Mouse (Mus musculus): ENCODE results near the gene Kansl1. TPM values are rescaled to one million over a fixed set of nuclear protein-coding genes. Genes with fewer than 3 reads are reported as not detected.

The Kansl1 gene
- polyA plus RNA-seq (2014; fragmentation: Nextera tagmentation; extraction: Ambion mirVana), result 20.3 and 29.9 TPM in 2 replicates

DNA sequence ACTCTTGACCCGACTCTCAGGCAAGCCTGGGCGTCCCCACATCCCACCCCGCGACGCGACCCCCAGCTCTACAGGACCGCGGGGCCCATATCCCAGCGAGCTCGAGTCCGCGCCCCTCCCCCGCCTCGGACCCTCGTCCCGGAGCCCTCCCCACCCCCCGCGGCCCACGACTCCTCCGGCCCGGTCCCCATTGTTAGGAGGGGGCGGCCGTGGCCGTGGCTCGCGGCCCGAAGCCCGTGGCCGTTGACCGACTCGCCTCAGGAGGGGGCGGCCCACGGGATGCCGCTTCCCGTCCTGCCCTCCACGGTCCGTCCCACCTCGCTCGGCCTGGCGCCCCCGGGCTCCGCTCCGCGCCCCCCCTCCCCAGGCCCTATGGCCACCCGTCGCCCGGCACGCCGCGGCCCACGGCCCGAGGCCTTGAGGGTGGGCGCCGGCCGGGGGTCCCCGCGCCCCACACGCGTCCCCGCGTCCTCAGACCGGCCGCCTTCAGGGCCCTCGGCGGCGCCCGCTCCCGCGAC is at the start of gene Kansl1:
Gene Kansl1, minus strand, starts transcription at position 111 of the 518 bp plus-strand sequence.
- Histone ChIP-seq H3K27me3 (ENCODE audit: control insufficient read depth, insufficient read depth, low read length) (no peaks in the 10 kb centered on the region), H3K4me2 (replicated peaks; ENCODE audit: low read depth, low read length) (peak within 1 kb of the TSS; percentile 67), H3K27ac (ENCODE audit: low read depth, low read length) (peak within 1 kb of the TSS; percentile 47; the same call in 1 of the 2 replicates), H3K4me3 (ENCODE audit: low read length) (peak within 1 kb of the TSS; percentile 97), H3K9ac (ENCODE audit: low read depth, low read length) (peak within 1 kb of the TSS; percentile 97), H3K9me3 (ENCODE audit: control insufficient read depth, low read length) (no peaks in the 10 kb centered on the region), H3K4me1 (ENCODE audit: control insufficient read depth, insufficient read depth, low read length) (no peaks in the 10 kb centered on the region), H3K36me3 (ENCODE audit: control insufficient read depth, insufficient read depth, low read length) (peaks cover 9% of the 10 kb centered on the region; the same call in 1 of the 2 replicates)
- WGBS, result under 1% methylated on average over 56 of the region's 69 CpGs
- peak; percentile 78 for ATAC-seq (ENCODE audit: low FRiP score, low TSS enrichment)

DNA sequence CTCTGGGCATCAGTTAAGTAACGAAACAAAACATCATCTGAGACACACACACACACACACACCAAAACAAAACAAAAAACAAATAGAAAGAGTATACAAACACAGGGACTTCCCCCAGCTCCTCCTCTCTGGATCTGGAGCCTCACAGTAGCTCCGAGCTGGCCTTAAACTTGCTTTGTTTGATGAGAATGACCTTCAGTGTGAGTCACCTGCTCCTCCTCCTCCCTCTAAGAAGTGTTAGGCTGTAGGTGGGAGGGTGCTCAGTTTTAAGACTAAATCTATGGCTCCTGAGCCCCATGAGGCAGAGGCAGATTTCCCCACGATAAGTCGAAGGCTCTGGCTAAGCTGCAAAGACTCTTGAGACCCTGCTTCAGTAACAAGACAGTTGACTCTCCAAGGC is 43.8 kb upstream of the Kansl1 start:
- H3K27ac ChIP-seq (ENCODE audit: low read depth, low read length), result no peak overlapping the region
- no peaks in the 10 kb centered on the region for H3K9me3 ChIP-seq (ENCODE audit: control insufficient read depth, low read length)
- WGBS, result 83% methylated on average over 4 of the region's 4 CpGs
- H3K9ac ChIP-seq (ENCODE audit: low read depth, low read length), result no peak overlapping the region
- no peaks in the 10 kb centered on the region for H3K4me1 ChIP-seq (ENCODE audit: control insufficient read depth, insufficient read depth, low read length)
- no peak overlapping the region for H3K4me3 ChIP-seq (ENCODE audit: low read length)
- no peak for ATAC-seq (ENCODE audit: low FRiP score, low TSS enrichment)
- no peaks in the 10 kb centered on the region for H3K27me3 ChIP-seq (ENCODE audit: control insufficient read depth, insufficient read depth, low read length)
- H3K4me2 ChIP-seq (replicated peaks; ENCODE audit: low read depth, low read length), result no peak overlapping the region
- H3K36me3 ChIP-seq (ENCODE audit: control insufficient read depth, insufficient read depth, low read length), result peaks cover 84% of the 10 kb centered on the region

DNA sequence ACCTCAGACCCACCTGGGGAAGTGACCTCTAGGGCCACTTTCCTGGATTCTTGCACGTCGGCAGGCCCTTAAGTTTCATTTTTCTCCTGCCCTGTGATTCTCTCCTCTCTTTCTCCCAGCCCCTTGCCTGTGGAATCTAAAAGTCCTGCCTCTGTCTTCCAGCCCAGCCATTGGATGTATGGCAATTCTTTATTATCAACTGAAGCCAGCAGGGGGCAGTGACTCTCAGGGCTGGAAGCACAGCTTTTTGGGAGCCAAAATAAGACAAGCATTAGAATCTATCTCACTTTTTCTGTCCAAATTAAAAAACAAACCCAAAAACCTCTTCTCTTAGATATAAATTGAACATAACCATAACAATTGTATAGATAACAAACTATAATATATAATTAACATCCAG is 41.9 kb upstream of the Kansl1 start:
- Histone ChIP-seq H3K4me3 (ENCODE audit: low read length) (no peak overlapping the region), H3K27me3 (ENCODE audit: control insufficient read depth, insufficient read depth, low read length) (no peaks in the 10 kb centered on the region), H3K9me3 (ENCODE audit: control insufficient read depth, low read length) (no peaks in the 10 kb centered on the region), H3K9ac (ENCODE audit: low read depth, low read length) (no peak overlapping the region), H3K4me1 (ENCODE audit: control insufficient read depth, insufficient read depth, low read length) (no peaks in the 10 kb centered on the region), H3K27ac (ENCODE audit: low read depth, low read length) (no peak overlapping the region), H3K4me2 (replicated peaks; ENCODE audit: low read depth, low read length) (no peak overlapping the region), H3K36me3 (ENCODE audit: control insufficient read depth, insufficient read depth, low read length) (peaks cover 83% of the 10 kb centered on the region)
- WGBS, result 94% methylated on average over 2 of the region's 2 CpGs
- no peak for ATAC-seq (ENCODE audit: low FRiP score, low TSS enrichment)

DNA sequence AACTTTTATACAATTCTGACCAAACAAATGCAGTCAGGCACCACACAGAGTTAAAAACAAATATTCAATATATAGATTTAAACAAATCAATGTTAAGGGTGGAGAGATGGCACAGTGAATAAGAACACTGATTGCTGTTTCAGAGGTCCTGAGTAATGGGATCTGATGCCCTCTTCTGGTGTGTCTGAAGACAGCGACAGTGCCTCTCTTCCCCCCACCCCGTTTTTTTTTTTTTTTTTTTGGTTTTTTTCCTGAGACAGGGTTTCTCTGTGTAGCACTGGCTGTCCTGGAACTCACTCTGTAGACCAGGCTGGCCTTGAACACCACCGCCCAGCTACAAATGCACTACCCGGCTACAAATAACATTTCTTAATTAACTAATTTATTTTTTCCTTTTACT is 39.8 kb upstream of the Kansl1 start:
- peaks cover 79% of the 10 kb centered on the region for H3K36me3 ChIP-seq (ENCODE audit: control insufficient read depth, insufficient read depth, low read length)
- H3K4me1 ChIP-seq (ENCODE audit: control insufficient read depth, insufficient read depth, low read length), result no peaks in the 10 kb centered on the region
- H3K4me2 ChIP-seq (replicated peaks; ENCODE audit: low read depth, low read length), result no peak overlapping the region
- H3K9ac ChIP-seq (ENCODE audit: low read depth, low read length), result no peak overlapping the region
- no peak overlapping the region for H3K4me3 ChIP-seq (ENCODE audit: low read length)
- no peaks in the 10 kb centered on the region for H3K27me3 ChIP-seq (ENCODE audit: control insufficient read depth, insufficient read depth, low read length)
- H3K9me3 ChIP-seq (ENCODE audit: control insufficient read depth, low read length), result no peaks in the 10 kb centered on the region
- no peak overlapping the region for H3K27ac ChIP-seq (ENCODE audit: low read depth, low read length)
- WGBS, result 92% methylated on average over 4 of the region's 4 CpGs
- ATAC-seq (ENCODE audit: low FRiP score, low TSS enrichment), result no peak

DNA sequence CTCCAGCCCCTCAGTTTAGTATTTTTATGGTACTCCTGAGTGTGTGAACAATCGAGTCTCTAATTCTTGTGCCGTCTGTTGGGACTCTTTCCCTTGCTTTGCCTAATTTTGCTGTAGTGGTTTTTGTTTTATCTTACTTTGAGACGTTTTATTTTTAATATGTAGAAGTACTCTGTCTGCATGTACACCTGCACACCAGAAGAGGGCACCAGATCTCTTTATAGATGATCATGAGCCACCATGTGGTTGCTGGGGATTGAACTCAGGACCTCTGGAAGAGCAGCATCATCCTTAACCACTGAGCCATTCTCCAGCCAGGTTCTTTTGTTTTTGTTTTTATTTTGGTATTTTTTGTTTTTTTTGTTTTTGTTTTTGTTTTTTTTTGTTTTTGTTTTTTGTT is 19.6 kb upstream of the Kansl1 start:
- H3K4me1 ChIP-seq (ENCODE audit: control insufficient read depth, insufficient read depth, low read length), result no peaks in the 10 kb centered on the region
- H3K27ac ChIP-seq (ENCODE audit: low read depth, low read length), result no peak overlapping the region
- H3K36me3 ChIP-seq (ENCODE audit: control insufficient read depth, insufficient read depth, low read length), result no peaks in the 10 kb centered on the region
- no peak overlapping the region for H3K9ac ChIP-seq (ENCODE audit: low read depth, low read length)
- WGBS, result 79% methylated on average over 3 of the region's 3 CpGs
- no peak for ATAC-seq (ENCODE audit: low FRiP score, low TSS enrichment)
- H3K4me2 ChIP-seq (replicated peaks; ENCODE audit: low read depth, low read length), result no peak overlapping the region
- H3K9me3 ChIP-seq (ENCODE audit: control insufficient read depth, low read length), result peaks cover 4% of the 10 kb centered on the region; the same call in 1 of the 2 replicates
- H3K27me3 ChIP-seq (ENCODE audit: control insufficient read depth, insufficient read depth, low read length), result no peaks in the 10 kb centered on the region
- H3K4me3 ChIP-seq (ENCODE audit: low read length), result no peak overlapping the region

DNA sequence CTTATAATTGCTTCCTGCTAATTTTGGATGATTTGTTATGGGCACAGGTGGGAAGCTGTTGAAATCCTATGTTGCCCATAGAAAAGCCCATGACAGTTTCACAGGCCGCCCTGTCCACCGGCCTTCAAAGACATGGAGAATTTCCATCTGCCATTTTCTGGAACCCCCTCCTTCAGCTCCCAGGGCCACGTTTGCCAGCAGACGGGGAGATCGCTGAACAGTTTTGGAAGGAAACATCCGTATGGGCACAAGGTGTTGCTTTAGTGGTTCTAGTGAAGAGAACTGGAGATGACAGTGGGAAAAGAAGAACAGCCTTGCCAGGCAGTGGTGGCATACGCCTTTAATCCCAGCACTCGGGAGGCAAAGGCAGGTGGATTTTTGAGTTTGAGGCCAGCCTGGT is 13.3 kb upstream of the Kansl1 start:
- H3K9ac ChIP-seq (ENCODE audit: low read depth, low read length), result no peak overlapping the region
- H3K4me3 ChIP-seq (ENCODE audit: low read length), result no peak overlapping the region
- no peak overlapping the region for H3K27ac ChIP-seq (ENCODE audit: low read depth, low read length)
- WGBS, result 91% methylated on average over 8 of the region's 8 CpGs
- no peak overlapping the region for H3K4me2 ChIP-seq (replicated peaks; ENCODE audit: low read depth, low read length)
- H3K27me3 ChIP-seq (ENCODE audit: control insufficient read depth, insufficient read depth, low read length), result no peaks in the 10 kb centered on the region
- no peaks in the 10 kb centered on the region for H3K36me3 ChIP-seq (ENCODE audit: control insufficient read depth, insufficient read depth, low read length)
- no peak for ATAC-seq (ENCODE audit: low FRiP score, low TSS enrichment)
- no peaks in the 10 kb centered on the region for H3K4me1 ChIP-seq (ENCODE audit: control insufficient read depth, insufficient read depth, low read length)
- H3K9me3 ChIP-seq (ENCODE audit: control insufficient read depth, low read length), result peaks cover 4% of the 10 kb centered on the region; the same call in 1 of the 2 replicates

DNA sequence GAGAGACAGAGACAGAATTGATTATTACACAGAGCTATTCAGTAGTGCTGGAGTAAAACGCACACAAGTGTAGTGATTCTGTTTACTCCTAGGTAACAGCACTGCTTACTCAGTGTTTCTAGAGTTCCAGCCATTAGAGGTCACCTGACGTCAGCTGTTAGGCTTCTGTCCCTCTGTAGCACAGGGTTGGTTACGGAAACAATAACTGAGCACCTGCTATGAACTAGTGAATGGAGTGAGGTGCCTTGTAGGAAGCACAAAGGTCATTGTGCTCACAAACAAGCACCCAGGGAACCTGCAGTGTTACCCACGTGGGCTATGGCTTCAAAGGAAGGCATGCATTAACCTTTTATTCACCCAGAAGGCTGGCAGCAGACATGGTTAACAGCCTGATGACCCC is 10.8 kb upstream of the Kansl1 start:
- H3K27me3 ChIP-seq (ENCODE audit: control insufficient read depth, insufficient read depth, low read length), result no peaks in the 10 kb centered on the region
- H3K36me3 ChIP-seq (ENCODE audit: control insufficient read depth, insufficient read depth, low read length), result no peaks in the 10 kb centered on the region
- H3K9me3 ChIP-seq (ENCODE audit: control insufficient read depth, low read length), result no peaks in the 10 kb centered on the region
- no peak overlapping the region for H3K4me2 ChIP-seq (replicated peaks; ENCODE audit: low read depth, low read length)
- 72% methylated on average over 4 of the region's 4 CpGs for WGBS
- H3K4me1 ChIP-seq (ENCODE audit: control insufficient read depth, insufficient read depth, low read length), result no peaks in the 10 kb centered on the region
- ATAC-seq (ENCODE audit: low FRiP score, low TSS enrichment), result no peak
- no peak overlapping the region for H3K9ac ChIP-seq (ENCODE audit: low read depth, low read length)
- H3K4me3 ChIP-seq (ENCODE audit: low read length), result no peak overlapping the region
- H3K27ac ChIP-seq (ENCODE audit: low read depth, low read length), result no peak overlapping the region

DNA sequence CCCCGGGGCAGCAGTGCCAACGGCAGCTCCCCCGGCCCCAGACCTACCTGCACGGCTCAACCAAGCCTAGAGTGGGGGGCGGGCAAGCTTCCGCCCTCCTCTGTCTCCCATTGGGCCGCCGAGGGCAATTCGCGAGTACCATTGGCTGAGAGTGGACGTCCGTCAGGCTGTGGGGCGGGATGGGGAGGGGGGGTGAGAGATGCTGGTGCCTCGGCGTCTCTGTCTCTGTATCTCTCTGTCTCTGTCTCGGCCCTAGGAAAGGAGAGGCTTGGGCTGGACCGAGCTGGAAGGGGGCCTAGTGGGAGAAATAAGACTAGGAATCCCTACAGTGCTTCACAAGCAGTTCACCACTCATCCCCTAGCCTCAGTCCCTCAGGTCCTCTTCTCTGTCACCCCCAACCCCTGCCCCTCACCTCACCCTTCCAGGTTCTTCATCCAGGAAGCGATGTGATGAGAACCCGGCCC is 742 bp upstream of the Kansl1 start:
- H3K27me3 ChIP-seq (ENCODE audit: control insufficient read depth, insufficient read depth, low read length), result no peaks in the 10 kb centered on the region
- ATAC-seq (ENCODE audit: low FRiP score, low TSS enrichment), result peak; percentile 100
- H3K4me3 ChIP-seq (ENCODE audit: low read length), result peak overlapping the region; percentile 97
- H3K4me2 ChIP-seq (replicated peaks; ENCODE audit: low read depth, low read length), result peak overlapping the region; percentile 67
- under 1% methylated on average over 18 of the region's 19 CpGs for WGBS
- peaks cover 5% of the 10 kb centered on the region; the same call in 1 of the 2 replicates for H3K36me3 ChIP-seq (ENCODE audit: control insufficient read depth, insufficient read depth, low read length)
- H3K27ac ChIP-seq (ENCODE audit: low read depth, low read length), result peak overlapping the region; percentile 47; the same call in 1 of the 2 replicates
- H3K9ac ChIP-seq (ENCODE audit: low read depth, low read length), result peak overlapping the region; percentile 97
- H3K4me1 ChIP-seq (ENCODE audit: control insufficient read depth, insufficient read depth, low read length), result no peaks in the 10 kb centered on the region
- H3K9me3 ChIP-seq (ENCODE audit: control insufficient read depth, low read length), result no peaks in the 10 kb centered on the region

DNA sequence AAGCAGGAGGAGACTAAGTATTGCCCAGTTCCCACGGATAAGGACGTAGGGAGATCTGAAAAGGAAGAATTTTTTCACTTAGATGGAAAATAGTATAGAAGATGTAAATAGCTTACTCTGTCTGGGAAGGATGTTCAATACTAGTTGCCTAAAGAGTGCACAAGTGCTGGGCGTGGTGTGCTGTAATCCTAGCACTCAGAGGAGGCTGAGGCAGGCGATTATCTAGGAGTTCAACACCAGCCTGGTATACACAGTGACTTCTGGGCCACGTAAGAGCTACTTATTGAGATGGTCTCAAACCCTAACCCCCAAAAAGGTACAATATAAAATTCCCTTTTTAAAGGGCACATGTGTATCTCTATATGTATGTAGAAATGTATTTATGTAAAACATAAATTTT is 963 bp downstream of the Kansl1 start:
- no peak overlapping the region for H3K9ac ChIP-seq (ENCODE audit: low read depth, low read length)
- no peak overlapping the region for H3K4me2 ChIP-seq (replicated peaks; ENCODE audit: low read depth, low read length)
- peaks cover 14% of the 10 kb centered on the region; the same call in 1 of the 2 replicates for H3K36me3 ChIP-seq (ENCODE audit: control insufficient read depth, insufficient read depth, low read length)
- H3K4me1 ChIP-seq (ENCODE audit: control insufficient read depth, insufficient read depth, low read length), result no peaks in the 10 kb centered on the region
- no peak overlapping the region for H3K27ac ChIP-seq (ENCODE audit: low read depth, low read length)
- no peak overlapping the region for H3K4me3 ChIP-seq (ENCODE audit: low read length)
- 83% methylated on average over 5 of the region's 5 CpGs for WGBS
- H3K27me3 ChIP-seq (ENCODE audit: control insufficient read depth, insufficient read depth, low read length), result no peaks in the 10 kb centered on the region
- no peaks in the 10 kb centered on the region for H3K9me3 ChIP-seq (ENCODE audit: control insufficient read depth, low read length)
- no peak for ATAC-seq (ENCODE audit: low FRiP score, low TSS enrichment)

All from kidney, embryonic 14.5 days (tissue).